Mouse (Mus musculus) megakaryocyte, embryonic 14.5 days (primary cell): Measurements from ENCODE around the gene Scamp4.

ENCODE experiments used
- FLI1 ChIP-seq: IDR thresholded peaks from 2 replicates; pipeline ENCODE4 v1.6.1; 2012; ENCODE audit warnings: low read length, inconsistent platforms, mixed read lengths
- GATA1 ChIP-seq: IDR thresholded peaks from 3 replicates; pipeline ENCODE4 v1.6.1; 2012; ENCODE audit warnings: mixed read lengths, low read length, inconsistent platforms, borderline replicate concordance

GRCm38 (mm10) chr10:80659213-80659612 is 56.5 kb downstream of the Scamp4 start:
- TF ChIP-seq GATA1 (no peak), FLI1 (no peak)
